Mouse (Mus musculus) brain, adult 10 weeks (tissue): ENCODE data around the gene Lilra6. TPM values are rescaled to one million over a fixed set of nuclear protein-coding genes. Genes with fewer than 3 reads are reported as not detected.

Source experiments
- polyA plus RNA-seq: library from polyadenylated mRNA; stranded (reverse); fragments of 350-450 nt; fragmentation: Illumina TruSeq; extraction: RNeasy Lipid Tissue Mini Kit (QIAGEN cat#74804); gene quantifications from one replicate; pipeline ENCODE4 v1.2.3, GENCODE M21; 2015; ENCODE audit warnings: low read depth, low replicate concordance

Gene Lilra6
- not detected for polyA plus RNA-seq

GRCm38 (mm10) chr7:3915387-3915786, at the start of gene Lilra6:
TSS of gene Lilra6 (minus strand) at chr7:3915503.

GRCm38 (mm10) chr7:3898036-3898590, 17.2 kb downstream of the Lilra6 start, which contains the start of gene Gm14548:
TSS of gene Gm14548 (minus strand) at chr7:3898120.

Other genes with a start within 250 kb of the Lilra6 start
- 7.5 TPM for gene Leng1, start 249.7 kb downstream of the Lilra6 start, polyA plus RNA-seq
- 8.5 TPM for gene Tmc4, start 237.9 kb downstream of the Lilra6 start, polyA plus RNA-seq
- gene Tsen34, start 222.6 kb downstream of the Lilra6 start, polyA plus RNA-seq = 86.0 TPM
- 144 TPM for gene Mboat7, start 222.0 kb downstream of the Lilra6 start, polyA plus RNA-seq
- 900 TPM for gene Rps9, start 211.5 kb downstream of the Lilra6 start, polyA plus RNA-seq
- gene Pirb, start 195.1 kb downstream of the Lilra6 start, polyA plus RNA-seq = 0.28 TPM
- not detected for gene Gm15448, start 89.8 kb downstream of the Lilra6 start, polyA plus RNA-seq
- gene Pira2, start 70.5 kb downstream of the Lilra6 start, polyA plus RNA-seq = not detected
- not detected for gene Gm14548, start 17.4 kb downstream of the Lilra6 start, polyA plus RNA-seq
- gene Lair1, start 147.7 kb upstream of the Lilra6 start, polyA plus RNA-seq = 9.6 TPM
- gene Ttyh1, start 203.9 kb upstream of the Lilra6 start, polyA plus RNA-seq = 555 TPM
- 136 TPM for gene Leng8, start 221.5 kb upstream of the Lilra6 start, polyA plus RNA-seq
- gene Leng9, start 234.9 kb upstream of the Lilra6 start, polyA plus RNA-seq = 6.0 TPM
- 1.6 TPM for gene Cdc42ep5, start 249.4 kb upstream of the Lilra6 start, polyA plus RNA-seq